12 mouse cellular contexts compared by ENCODE assay signal in genomic region chr1:163618132-163618531, GRCm38 (mm10).
DNase-seq lines count a peak whose midpoint lies in the region; ATAC-seq and TF ChIP-seq lines count a peak whose summit lies in the region.
"Had no signal": no experiment of that assay in that cellular context is flagged by ENCODE, and none has a peak within 500 bp of the region (broad histone marks: within the 10 kb centered on the region; RNA-seq: fewer than 3 reads in every experiment).

No protein-coding gene starts in this region.

- no peaks in the 10 kb centered on the region for H3K9me3 ChIP-seq in lung, embryonic 14.5 days (ENCODE audit: low read depth, low read length)
- H3K9me3 ChIP-seq in lung, postnatal 0 days (ENCODE audit: low read length), result no peaks in the 10 kb centered on the region
- H3K9me3 ChIP-seq: heart, embryonic 15.5 days had no signal

- TF ChIP-seq EP300 in lung, postnatal 0 days (IDR thresholded peaks at IDR 0.05), result no peak

- intact Hi-C loops in heart, postnatal 36 days (cut with DNase I), result no loop called here

- no peak overlapping the region for H3K9ac ChIP-seq in lung, embryonic 14.5 days
- H3K9ac ChIP-seq in lung, postnatal 0 days (replicated peaks; ENCODE audit: low read depth), result no peak overlapping the region
- H3K9ac ChIP-seq: heart, embryonic 15.5 days had no signal

- H3K4me2 ChIP-seq in lung, embryonic 14.5 days, result no peak overlapping the region
- H3K4me2 ChIP-seq in lung, postnatal 0 days (replicated peaks; ENCODE audit: low read depth, low read length), result no peak overlapping the region
- H3K4me2 ChIP-seq: heart, embryonic 15.5 days had no signal

- H3K4me1 ChIP-seq in lung, embryonic 14.5 days (ENCODE audit: insufficient read depth), result 0 out of 2 replicates have a peak, but pooled peaks cover 3% of the 10 kb centered on the region
- no peaks in the 10 kb centered on the region for H3K4me1 ChIP-seq in lung, postnatal 0 days (ENCODE audit: insufficient read depth, low read depth, low read length)
- H3K4me1 ChIP-seq: heart, embryonic 15.5 days had no signal

- 53% methylated on average over 3 of the region's 3 CpGs for WGBS in lung, embryonic 14.5 days
- 57% methylated on average over 3 of the region's 3 CpGs for WGBS in lung, postnatal 0 days

- no peak for TF ChIP-seq CTCF in lung, embryonic 14.5 days (IDR thresholded peaks at IDR 0.05; ENCODE audit: low read depth)
- no peak for TF ChIP-seq CTCF in lung, postnatal 0 days (IDR thresholded peaks at IDR 0.05)

- no peak overlapping the region for H3K4me3 ChIP-seq in lung, embryonic 14.5 days (ENCODE audit: low read depth, low read length)
- H3K4me3 ChIP-seq in lung, postnatal 0 days (ENCODE audit: low read depth, low read length), result no peak overlapping the region
- H3K4me3 ChIP-seq: erythroblast, embryonic 14.5 days; heart, embryonic 15.5 days had no signal

- ATAC-seq in lung, embryonic 14.5 days (ENCODE audit: insufficient read depth), result peak; percentile 41; the same call in 1 of the 2 replicates
- ATAC-seq in lung, postnatal 0 days, result no peak
- ATAC-seq: intestine, postnatal 0 days had no signal

- no peak overlapping the region for H3K27ac ChIP-seq in lung, embryonic 14.5 days (ENCODE audit: low read depth)
- H3K27ac ChIP-seq in lung, postnatal 0 days (ENCODE audit: low read length), result no peak overlapping the region
- H3K27ac ChIP-seq: heart, embryonic 15.5 days; macrophage had no signal

- no peaks in the 10 kb centered on the region for H3K36me3 ChIP-seq in lung, embryonic 14.5 days (ENCODE audit: insufficient read depth)
- H3K36me3 ChIP-seq in lung, postnatal 0 days (ENCODE audit: insufficient read depth, low read length), result no peaks in the 10 kb centered on the region
- H3K36me3 ChIP-seq: heart, embryonic 15.5 days had no signal

- H3K27me3 ChIP-seq in lung, embryonic 14.5 days (ENCODE audit: insufficient read depth, low read length), result no peaks in the 10 kb centered on the region
- H3K27me3 ChIP-seq in lung, postnatal 0 days (replicated peaks; ENCODE audit: insufficient read depth, low read length), result no peaks in the 10 kb centered on the region
- H3K27me3 ChIP-seq: heart, embryonic 15.5 days had no signal

- peak; percentile 23 for DNase-seq in lung, embryonic 14.5 days
- DNase-seq in lung, postnatal 0 days (ENCODE audit: low spot score), result no peak
- peak; percentile 31 for DNase-seq in embryo, embryonic 9.5 days (ENCODE audit: extremely low spot score)
- DNase-seq in hindlimb bud, embryonic 11.5 days (ENCODE audit: extremely low spot score, low read depth, low spot score), result peak; percentile 46
- peak; percentile 69 for DNase-seq in retina, postnatal 1 day
- DNase-seq in gastrocnemius, postnatal 4 days (ENCODE audit: low spot score in 2 of 2), result no peak
- no peak for DNase-seq in heart, postnatal 36 days
- DNase-seq: cerebellum, adult 9-11 months had no signal

Comparison
In these comparisons a context has a peak if more than half of its experiments do, and no peak if none do; other contexts are left out.
1. DNase-seq: peak in lung, embryonic 14.5 days (single experiment), embryo, embryonic 9.5 days (single experiment), hindlimb bud, embryonic 11.5 days (single experiment) and retina, postnatal 1 day (single experiment); none in lung, postnatal 0 days (single experiment), gastrocnemius, postnatal 4 days (0 of 2) and heart, postnatal 36 days (0 of 2).